Mouse (Mus musculus) kidney, postnatal 10 days (tissue): ENCODE measurements around the gene Mrpl39.

Source experiments
- DNase-seq: peaks from one replicate; pipeline ENCODE4 v3.0.0; 2021; ENCODE audit warnings: mixed read lengths

Mrpl39 gene

DNA sequence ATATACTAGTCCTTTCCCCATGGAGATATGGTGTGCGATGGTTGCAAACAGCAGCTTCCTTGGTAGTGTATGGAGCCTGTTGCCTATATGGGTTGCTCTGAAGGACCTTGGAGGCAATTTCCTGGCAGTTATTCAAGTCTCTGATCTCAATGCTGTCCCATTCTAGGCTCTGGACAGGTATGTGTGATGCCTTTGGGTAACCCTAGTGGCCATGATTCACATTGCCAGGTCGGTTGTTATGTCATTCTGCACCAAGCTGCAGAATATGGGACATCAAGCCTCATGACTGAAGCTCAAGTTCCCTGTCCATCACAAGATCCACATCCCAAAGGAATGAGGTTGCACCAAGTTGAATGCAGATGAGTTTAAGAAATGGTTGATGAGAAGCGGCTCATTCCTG lies 1.8 kb upstream of the Mrpl39 start:
- no peak for DNase-seq

- DNase-seq: no peak
These were observed 756 bp downstream of the Mrpl39 start for GRCm38 (mm10) chr16:84734806-84735165.

DNA sequence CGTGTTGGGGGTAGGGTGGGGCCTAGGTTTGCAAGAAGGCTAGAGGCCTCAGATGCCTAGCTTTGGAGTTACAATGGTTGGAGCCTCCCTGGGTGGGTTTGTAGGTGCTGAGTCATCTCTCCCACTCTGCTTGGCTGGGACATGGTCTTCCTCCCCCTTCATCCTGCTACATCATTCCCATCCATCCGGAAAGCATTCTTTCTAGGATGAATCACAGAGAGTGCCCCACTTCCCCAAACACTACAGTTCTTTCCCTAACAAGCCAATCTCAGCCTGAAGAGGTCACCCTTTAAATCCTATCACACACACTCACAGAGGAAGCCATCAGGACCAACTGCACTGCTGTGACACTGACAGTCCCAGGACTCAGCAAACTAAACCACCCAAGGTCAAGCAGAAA lies 14.9 kb downstream of the Mrpl39 start:
- no peak for DNase-seq

DNA sequence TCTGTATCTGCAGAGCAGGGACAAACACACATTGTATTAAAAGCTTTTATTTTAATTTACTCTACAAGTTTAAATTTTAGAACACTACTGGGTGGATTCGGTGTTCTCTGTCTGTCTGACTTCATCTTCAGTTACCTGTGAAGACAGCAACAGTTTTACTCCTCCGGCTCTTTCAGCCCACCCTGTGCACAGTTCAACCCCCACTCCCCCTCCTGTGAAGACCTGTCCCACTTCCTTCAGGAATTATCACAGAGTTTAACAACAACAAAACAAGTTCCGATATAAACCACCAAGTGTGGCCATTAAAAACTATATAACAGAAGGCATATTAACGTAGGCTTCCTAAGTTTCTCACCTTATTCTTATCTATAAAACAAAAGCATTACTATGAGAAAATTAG lies 17.3 kb downstream of the Mrpl39 start:
- DNase-seq: no peak

DNA sequence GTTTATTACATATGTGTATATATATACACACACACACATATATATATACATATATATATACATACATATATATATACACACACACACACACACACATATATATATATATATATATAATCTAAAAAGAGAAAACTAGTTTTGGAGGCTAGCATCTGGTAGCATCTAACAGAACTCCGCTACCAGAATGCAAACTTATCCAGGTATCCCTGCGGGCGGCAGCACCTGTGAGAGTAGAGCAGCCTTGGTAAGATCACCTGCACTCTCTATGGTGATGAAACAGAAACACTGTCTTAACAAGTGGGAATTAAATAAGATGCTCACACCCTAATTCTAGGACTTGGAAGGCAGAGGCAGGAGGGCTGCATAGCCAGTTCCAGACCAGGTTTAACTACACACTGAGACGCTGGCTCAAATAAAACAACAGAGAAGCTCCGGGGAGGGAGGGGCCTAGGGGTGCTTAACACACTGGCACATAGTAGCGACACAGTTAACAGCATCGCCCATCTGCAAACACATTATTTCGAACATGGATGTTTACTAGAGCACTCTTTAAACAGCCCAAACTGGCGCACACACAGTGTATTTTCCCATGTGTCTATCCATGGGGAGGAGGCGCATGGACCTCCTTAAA lies 17.8 kb downstream of the Mrpl39 start:
- DNase-seq: no peak

DNA sequence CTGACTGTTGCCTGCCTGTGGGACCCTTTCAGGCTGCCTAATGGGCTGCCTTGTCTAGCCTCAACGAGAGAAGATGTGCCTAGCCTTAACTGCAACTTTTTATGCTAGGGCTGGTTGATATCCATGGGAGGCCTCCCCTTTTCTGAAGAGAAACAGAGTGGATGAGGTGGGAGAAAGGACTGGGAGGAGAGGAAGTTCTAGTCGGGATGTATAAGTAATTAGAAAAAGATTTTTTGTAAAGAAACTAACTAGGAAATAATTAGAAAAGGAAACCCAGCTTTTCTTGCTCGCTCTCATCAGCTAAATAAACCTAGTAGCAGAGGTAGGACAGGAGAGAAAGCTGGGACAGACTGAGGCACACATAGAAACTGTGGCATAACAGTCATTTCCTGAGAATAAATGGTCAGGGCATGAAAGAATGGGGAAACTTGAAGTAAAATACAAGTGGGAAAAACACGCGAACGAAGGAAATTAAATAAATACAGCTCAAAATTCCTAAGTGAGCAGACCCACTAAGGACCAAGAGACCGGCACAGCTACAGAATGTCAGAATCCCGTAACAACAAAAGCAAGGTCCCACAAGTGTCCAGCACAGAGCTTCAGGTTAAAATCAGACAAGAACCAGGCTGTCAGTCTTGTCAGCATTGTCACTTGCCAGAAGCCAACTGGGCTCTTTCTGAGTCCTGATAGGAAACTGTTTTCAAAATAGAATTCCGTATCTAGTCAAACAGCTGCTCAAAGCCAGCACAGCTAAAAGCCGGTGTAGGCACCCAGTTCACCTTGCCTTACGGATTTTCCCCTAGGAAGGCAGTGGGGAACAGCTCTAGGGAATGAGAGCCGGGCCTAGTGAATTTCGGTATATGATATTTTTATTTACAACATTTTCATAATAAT lies 18.6 kb downstream of the Mrpl39 start:
- no peak for DNase-seq

- DNase-seq: no peak
These were observed 19.3 kb downstream of the Mrpl39 start for GRCm38 (mm10) chr16:84716197-84716596.

DNA sequence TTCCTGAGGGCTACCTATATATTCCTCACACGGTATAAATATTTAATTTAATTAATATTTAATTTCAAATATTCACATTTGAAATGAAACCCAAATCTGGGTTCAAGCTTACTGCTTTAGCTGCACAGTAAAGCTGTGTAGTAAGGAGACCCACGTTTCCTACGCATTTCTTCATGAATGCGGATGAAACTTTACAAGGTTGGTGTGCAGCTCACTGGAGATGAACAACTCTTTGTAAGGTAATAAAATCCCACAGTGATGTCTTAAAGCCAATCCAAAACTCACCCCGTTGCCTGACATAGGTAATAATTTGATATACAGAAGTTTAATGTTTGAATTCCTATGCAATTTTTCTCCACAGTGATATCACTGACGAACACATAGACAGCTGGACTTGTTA lies 20.6 kb downstream of the Mrpl39 start:
- DNase-seq: no peak

- no peak for DNase-seq
These were observed 21.6 kb downstream of the Mrpl39 start for GRCm38 (mm10) chr16:84713926-84714325.

DNA sequence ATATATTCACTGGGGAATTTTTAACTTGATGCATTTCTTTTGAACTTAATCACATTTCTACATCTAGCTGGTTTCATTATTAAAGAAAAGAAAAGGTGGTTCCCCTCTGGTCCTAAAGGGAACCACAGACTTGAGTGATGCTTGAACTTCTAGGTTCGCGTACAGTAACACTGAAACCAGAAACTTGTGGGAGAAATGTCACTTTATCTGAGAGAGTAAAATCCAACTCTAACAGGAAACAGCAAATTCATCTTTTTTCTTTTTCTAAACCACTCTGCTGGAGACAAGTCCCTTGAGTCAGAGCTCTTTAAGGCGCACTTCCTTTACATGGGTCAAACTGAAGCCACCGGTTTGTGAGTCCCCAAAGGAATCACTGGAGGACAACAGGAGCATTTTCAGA lies 22.4 kb downstream of the Mrpl39 start:
- no peak for DNase-seq

DNA sequence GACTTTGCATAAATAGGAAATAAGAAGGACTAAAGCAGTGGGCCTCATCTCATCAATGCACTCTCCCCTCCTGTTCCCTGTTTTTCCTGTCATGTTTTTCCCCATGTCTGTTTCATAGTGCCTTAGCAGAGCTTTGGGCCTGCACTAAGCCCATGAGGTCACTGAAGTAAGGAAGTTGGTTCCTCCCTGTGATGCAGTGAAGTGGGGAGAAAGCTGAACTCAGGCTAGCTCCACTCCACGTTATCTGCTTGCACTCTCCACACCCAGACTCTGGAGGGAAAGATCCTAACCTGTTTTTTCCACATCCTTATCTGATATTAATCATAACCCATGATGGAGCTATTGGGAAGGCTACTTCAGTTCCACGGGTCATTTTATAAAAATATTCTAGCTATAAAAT lies 26.9 kb downstream of the Mrpl39 start:
- no peak for DNase-seq

- DNase-seq: no peak
These were observed 27.7 kb downstream of the Mrpl39 start for GRCm38 (mm10) chr16:84707802-84708201.

GRCm38 (mm10) chr16:84706571-84706970 lies 29.0 kb downstream of the Mrpl39 start:
- no peak for DNase-seq

DNA sequence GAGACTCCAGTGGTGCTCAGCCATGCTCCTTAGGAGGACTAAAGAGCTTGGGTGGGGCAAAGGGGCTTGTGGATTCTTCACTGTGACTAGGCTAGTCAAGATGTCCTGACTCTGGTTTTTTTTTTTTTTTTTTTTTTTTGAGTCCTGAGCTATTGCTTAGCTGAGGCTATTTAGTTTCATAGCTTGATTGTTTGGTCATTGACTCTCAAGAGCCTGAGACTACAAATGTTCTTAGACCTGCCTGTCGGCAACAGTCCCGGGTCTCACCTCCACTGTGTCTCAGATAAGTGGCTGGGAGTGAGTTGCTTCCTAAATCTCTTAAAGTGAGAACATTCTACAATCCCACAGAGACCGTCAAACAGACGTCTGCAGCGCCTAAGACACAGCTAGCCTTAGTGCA lies 30.0 kb downstream of the Mrpl39 start:
- no peak for DNase-seq

GRCm38 (mm10) chr16:84704661-84705240 lies 30.8 kb downstream of the Mrpl39 start:
- DNase-seq: no peak

GRCm38 (mm10) chr16:84703769-84704660 lies 31.5 kb downstream of the Mrpl39 start:
- no peak for DNase-seq

DNA sequence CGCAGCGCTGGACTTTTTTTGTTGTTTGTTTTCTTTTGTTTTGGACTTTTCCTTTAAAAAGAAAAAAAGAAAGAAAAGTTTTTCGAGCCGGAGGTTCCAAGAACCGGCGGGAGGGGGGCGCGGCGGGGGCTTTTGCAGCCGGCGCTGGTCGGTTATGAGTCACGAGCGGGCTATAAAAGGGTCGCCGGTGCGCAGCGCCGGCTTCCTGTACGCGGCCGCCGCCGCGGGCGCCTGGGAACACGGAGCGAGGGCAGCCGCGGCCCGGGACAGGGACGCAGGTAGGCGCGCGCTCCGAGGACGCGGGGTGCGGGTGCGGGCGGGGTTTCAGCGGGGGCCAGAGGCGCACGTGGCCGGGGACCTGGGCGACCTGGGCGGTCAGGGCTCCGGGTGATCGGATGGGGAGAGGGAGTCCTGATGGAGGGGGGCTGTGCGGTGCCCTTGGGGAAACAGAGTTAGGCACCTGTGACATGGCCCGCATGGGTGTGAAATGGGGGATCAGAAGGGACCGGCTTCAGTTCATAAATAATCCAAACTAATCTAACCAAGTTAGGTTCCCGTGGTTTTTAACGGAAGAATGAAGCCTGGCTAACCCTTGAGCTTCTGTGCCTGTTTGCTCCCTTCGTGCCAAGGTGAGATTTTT lies 32.3 kb downstream of the Mrpl39 start:
- peak; percentile 82 for DNase-seq

DNA sequence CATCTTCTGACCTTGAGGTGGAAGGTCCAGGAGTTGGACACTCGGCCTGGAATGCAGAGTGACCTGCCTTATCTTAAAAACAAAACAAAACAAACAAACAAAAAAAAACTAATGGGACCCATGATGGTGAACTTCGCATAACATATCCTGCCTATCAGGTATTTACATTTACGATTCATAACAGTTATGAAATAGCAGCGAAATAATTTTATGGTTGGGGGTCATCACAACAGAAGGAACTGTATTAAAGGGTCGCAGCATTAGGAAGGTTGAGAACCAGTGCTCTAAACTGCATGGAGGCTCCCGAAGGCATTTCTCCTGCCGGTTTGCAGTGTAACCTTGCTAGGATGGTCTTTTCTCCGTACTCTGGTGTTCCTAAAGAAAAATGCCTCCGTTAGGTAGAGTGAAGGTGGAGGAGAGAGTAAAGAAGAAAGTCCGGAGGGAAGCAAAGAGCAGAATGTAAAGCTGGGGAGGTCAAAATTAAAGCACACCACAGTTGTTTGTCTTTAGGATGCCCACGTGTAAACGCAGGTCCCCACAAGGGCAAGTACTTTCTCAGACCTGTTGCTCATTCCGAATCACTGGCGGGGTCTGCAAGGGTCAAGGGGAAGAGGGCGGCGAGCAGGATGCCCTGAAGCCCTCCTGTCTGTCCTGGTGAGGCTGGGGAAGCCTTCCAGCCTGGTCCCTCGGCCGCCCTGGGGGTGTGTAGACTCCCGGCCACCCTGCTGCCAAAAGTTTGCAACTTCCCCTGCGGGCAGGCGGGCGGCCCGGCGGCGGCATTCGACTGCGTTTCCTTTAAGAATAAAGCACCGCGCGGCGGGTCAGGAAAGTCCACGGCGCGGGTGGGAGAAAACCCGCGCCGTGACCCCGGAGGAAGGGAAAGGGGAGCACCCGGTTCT lies 33.1 kb downstream of the Mrpl39 start:
- peak; percentile 68 for DNase-seq

DNA sequence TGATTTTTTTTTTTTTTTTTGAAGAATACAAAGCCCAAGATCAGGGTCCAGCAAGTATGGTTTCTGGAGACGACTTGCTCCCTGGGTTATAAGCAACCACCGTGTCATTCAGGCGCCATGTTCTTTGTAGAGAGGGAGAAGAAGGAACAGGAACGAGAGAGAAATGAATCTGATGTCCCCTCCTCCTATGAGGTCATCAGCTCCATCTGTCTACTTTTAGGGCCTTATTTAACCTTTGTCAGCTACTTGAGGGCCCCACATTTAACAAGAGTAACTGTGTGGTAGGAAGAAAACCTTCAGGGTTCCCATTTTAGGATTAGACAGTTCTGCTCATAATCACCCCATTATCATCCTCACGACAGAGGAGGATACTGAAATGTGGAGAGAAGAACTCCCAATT lies 34.5 kb downstream of the Mrpl39 start:
- no peak for DNase-seq

- DNase-seq: no peak
These were observed 36.8 kb downstream of the Mrpl39 start for GRCm38 (mm10) chr16:84698708-84699107.

GRCm38 (mm10) chr16:84696178-84696577 lies 39.4 kb downstream of the Mrpl39 start:
- DNase-seq: no peak

GRCm38 (mm10) chr16:84681991-84682390 lies 53.6 kb downstream of the Mrpl39 start:
- DNase-seq: no peak
